Mouse (Mus musculus) CH12.LX (cell line): ENCODE data around the gene Hlf.

Source experiments
- CTCF ChIP-seq, 2 experiments: IDR thresholded peaks in 1 of 2; conservative IDR thresholded peaks in 1 of 2; 2 replicates each; pipeline ENCODE4 v1.5.1; 2011 to 2012; ENCODE audit warnings: low read depth in 2 of 2, low read length in 2 of 2, improper control_type of control experiment in 1 of 2, inconsistent platforms in 1 of 2, mild to moderate bottlenecking in 1 of 2, moderate library complexity in 1 of 2
- EP300 ChIP-seq: IDR thresholded peaks from 2 replicates; pipeline ENCODE4 v1.6.1; 2011; ENCODE audit warnings: low read length, improper control_type of control experiment
- JUND ChIP-seq: conservative IDR thresholded peaks from 2 replicates; pipeline ENCODE4 v1.6.1; 2011; ENCODE audit warnings: low read depth, low read length, improper control_type of control experiment
- POLR2A ChIP-seq: IDR thresholded peaks from 2 replicates; pipeline ENCODE4 v1.6.1; 2011; ENCODE audit warnings: low read depth, mild to moderate bottlenecking, improper control_type of control experiment, low read length
- POLR2AphosphoS2 ChIP-seq: IDR thresholded peaks from 2 replicates; pipeline ENCODE4 v1.6.1; 2011; ENCODE audit warnings: low read depth, low read length, improper control_type of control experiment
- SIN3A ChIP-seq: IDR thresholded peaks from 2 replicates; pipeline ENCODE4 v1.6.1; 2012; ENCODE audit warnings: low read length, improper control_type of control experiment, inconsistent platforms
- TCF12 ChIP-seq: IDR thresholded peaks from 2 replicates; pipeline ENCODE4 v1.6.1; 2014; ENCODE audit warnings: low read depth, mild to moderate bottlenecking, inconsistent platforms, low read length, improper control_type of control experiment
- ZC3H11A ChIP-seq: IDR thresholded peaks from 2 replicates; pipeline ENCODE4 v1.6.1; 2012; ENCODE audit warnings: low read depth, mild to moderate bottlenecking, inconsistent platforms, low read length, improper control_type of control experiment
- ZKSCAN1 ChIP-seq: IDR thresholded peaks from 2 replicates; pipeline ENCODE4 v1.6.1; 2012; ENCODE audit warnings: low read depth, inconsistent platforms, low read length, improper control_type of control experiment, borderline replicate concordance
- ZNF384 ChIP-seq: IDR thresholded peaks from 2 replicates; pipeline ENCODE4 v1.6.1; 2012; ENCODE audit warnings: low read depth, low read length, improper control_type of control experiment, inconsistent platforms

DNA sequence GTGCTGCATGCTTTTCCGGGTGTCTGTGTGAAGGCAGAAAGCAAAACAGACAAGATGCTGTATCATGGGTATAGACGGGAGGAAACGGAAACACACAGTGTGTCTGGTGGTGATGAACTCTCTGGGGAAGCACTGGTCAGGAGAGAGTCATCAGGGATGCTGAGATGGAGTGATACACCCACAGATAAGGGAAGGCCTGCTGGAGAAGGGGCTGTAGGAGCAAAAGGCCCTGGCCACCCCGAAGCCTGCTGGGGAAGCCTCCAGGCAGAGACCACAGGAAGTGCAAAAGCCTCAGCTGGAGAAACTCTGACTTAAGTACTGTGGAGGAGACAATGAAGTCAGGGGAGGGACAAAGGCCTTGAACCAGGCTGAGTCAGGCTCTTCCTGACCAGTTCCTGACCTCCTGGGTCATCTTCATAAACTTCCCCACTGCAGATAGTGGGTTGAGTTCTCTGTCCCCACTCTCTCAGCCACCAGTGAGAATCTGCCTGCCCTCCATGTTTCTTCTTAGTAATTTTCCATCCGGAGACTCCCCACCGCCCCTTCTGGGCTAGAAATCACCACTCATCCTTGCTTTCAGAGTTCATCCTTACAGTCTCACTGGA, 104.0 kb downstream of the Hlf start:
- TF ChIP-seq EP300 (no peak), POLR2AphosphoS2 (no peak), CTCF (conservative IDR thresholded peaks at IDR 0.05 in 1 of 2, IDR thresholded peaks at IDR 0.05 in 1 of 2; ENCODE audit: low read depth in 2 of 2, low read length in 2 of 2) (no peak), ZC3H11A (no peak), POLR2A (no peak), TCF12 (no peak), SIN3A (no peak), ZNF384 (no peak), ZKSCAN1 (no peak), JUND (no peak)
